Mouse (Mus musculus) A20 (cell line): ENCODE measurements around the gene Smad6.
A peak's percentile ranks its signal among the peaks of the same experiment; 100 is the strongest.

Source experiments
- DNase-seq: peaks from one replicate; pipeline ENCODE4 v3.0.0-alpha.2; 2011; ENCODE audit warnings: low read depth, low spot score

The Smad6 gene

DNA sequence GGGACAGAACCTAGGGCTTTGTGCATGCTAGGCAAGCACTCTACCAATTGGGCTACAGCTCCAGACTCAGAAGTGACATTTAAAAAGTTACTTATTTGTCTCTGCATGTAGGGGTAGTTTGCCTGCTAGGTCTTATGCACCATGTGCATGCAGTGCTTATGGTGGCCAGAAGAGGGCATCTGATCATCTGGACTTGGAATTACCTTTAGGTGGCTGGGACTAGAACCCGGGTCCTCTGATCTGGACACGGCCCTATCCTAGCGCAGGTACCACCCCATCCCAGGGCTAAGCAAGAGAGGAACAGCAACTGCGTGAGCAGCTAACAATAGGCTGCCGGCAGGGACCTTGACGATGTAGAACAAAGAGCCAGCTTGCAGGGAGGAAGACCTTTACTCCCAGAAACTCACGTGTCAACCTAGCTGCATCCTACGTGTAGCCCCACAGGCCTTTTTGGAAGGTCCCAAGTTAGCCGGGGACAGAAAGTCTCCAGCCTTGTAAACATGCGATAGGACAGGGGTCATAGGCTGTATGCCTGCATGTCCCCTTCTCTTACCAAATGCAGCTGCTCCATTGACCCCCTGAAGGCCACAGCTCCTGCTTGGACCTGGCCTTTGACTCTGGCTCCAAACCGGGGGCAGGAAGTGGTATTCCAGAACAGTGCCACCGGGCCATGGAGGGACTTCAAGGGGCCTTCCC is 38.8 kb downstream of the Smad6 start:
- peak; percentile 43 for DNase-seq

DNA sequence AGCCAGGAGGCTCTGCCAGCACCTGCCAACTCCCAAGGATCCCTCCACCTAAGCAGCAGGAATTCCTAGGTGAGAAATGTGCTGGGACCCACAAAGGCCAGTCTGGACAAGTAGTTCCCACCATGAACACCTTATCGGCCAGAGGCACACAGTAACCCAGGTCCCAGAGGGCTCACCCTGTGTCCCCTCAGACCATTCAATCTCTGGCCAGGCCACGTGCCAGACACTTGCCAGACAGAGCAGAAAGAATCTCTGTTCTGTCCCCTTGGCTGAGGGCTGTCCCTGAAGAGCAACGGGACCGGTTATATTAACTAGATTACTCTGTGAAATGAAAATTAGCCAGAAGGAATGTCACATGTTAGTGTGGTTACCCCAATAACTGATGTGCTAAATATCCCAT is 39.9 kb downstream of the Smad6 start:
- no peak for DNase-seq

DNA sequence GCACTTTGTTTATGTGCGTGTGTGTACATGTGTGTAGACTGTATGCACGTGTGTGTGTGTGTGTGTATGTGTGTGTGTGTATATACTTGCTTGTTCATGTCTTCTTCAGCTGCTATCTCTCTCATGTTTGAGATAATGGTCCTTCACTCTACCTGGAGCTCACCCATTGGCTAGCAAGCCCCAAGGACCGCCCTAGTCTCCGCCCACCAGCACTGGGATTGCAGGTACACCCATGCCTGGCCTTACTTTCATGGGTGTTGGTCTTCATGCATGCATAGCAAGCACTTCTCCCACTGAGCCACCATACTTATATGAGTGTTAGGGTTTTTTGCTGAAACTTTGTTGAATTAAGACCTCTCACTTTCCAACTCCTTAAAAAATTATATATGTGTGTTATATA is 40.5 kb downstream of the Smad6 start:
- DNase-seq, result no peak

DNA sequence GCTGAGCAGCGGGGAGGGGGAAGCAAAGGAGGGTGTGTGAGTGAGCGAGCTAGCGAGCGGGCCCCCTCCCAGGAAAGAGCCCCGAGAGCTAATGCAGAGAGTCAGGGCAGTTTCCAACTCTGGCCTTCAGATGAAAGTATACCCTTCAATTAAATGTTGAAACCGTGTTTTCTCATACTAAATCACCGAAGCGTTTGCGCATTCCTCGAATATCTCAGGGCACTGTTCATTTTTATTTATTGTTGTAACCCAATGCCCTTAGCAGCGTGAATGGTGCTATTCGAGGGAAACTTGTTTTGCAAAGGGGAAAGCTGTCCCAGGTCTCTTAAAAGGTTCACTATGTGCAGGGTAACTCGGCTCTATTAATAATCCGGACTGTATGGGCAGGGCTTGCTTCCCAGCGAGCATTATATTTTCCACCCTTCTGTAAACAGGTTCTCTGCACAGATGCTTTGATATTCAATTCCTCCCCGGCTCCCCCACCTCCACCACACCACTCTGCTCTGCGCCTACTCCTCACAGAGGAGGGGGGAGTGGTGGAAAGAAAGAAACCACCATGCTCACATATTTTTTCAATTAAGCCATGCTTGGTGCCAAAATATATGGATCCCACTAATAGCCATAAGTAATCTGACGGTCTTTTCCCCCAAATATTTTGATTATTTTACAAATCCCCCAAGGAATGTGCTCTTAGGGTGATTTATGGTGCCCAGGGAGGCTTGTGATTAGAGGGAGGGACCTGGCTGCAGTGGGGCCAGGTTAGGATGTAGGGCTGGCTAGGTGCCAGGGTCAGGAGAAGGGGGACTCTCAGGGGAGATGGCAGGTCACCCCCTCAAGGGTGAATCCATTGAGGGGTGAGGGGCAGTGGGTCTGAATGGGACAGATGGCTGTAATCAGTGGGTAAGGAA is 41.4 kb downstream of the Smad6 start:
- DNase-seq, result no peak

DNA sequence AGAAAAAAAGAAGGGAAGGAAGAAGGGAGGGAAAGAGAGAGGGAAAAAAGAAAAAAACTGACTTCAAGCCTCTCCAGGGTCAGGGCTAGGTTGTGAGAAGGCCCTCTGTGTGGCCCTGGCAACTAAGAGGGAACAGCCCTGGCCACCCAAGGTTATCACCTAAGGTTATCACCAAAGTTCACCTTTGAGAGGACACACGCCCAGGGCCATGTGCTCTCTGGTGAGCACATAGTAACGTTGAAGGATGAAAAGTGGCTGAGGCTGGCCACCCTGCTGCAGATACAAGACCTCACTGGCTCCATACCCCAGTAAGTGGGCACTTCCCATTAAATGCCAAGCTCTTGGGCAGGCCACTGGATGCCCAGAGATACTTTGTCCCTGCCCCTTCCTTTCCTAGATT is 42.6 kb downstream of the Smad6 start:
- DNase-seq, result no peak

DNA sequence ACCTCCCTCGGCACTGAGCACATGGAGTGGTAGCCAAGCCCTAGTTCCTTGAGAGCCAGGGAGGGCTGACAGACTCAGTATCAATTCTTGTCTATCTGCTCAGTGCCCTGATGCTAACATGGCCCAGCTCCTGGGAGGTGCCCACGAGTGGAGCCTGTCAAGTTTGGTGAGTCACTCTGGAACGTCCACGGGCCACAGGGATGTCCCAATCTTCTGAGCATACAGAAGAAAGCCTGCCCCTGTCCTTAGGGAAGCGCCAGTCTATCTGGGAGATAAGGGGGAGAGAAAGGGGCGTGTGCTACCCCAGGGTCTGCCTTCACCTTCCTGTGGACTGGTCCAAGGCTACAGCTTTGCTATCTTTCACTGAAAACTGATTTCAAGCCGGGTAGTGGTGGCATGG is 43.2 kb downstream of the Smad6 start:
- DNase-seq, result no peak

DNA sequence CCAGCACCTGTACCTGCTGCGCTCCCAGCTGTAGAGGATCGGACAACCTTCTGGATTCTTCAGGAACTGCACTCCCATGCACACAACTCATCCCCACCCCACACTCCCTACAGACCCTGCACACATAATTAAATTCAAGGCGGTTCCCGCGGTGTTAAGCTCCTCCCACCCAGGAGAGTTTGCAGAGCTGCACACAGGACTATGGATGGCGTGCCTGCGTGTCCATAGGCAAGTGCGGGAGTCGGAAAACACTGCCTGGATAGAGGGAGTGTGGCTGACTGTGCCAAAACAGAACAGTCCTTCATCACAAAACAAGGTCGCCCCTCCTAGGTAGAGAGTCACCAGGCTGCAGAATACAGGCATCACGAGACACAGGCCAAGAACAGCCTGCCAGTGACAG is 45.9 kb downstream of the Smad6 start:
- DNase-seq, result no peak

DNA sequence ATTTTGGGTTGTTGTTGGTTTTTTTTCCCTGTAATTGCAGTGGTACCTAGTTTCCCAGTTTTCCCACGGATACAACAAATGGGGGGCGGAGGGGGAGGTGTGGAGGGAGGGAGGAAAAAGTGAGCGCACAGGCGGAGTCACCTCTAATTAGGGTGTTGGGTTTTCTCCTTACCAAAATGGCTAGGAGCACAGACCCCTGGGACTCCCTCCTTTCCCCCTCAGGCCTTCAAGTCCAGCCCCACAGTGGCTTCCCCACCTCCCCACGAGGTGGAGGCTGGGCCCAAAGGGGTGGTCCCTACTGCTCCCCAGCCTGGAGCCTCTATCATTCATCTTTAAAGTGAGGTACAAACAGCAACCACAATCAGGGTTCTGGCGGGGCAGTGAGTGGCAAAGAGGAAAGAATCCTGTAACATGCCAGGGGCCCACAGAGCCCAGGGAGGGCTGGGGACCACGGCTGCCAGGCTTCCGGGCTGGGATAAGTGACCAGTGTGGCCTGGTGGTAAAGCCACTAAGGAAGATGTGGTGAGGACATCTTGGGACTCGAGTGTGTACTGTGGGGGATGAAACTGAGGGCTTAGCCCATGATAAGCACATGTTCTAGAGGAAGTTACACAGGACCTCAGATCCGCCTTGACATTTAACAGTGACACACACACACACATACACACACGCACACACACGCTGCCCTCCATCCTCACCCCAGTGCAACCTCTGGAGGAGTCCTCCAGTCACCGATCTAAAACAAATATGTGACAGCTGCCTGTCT is 47.4 kb downstream of the Smad6 start:
- DNase-seq, result no peak

DNA sequence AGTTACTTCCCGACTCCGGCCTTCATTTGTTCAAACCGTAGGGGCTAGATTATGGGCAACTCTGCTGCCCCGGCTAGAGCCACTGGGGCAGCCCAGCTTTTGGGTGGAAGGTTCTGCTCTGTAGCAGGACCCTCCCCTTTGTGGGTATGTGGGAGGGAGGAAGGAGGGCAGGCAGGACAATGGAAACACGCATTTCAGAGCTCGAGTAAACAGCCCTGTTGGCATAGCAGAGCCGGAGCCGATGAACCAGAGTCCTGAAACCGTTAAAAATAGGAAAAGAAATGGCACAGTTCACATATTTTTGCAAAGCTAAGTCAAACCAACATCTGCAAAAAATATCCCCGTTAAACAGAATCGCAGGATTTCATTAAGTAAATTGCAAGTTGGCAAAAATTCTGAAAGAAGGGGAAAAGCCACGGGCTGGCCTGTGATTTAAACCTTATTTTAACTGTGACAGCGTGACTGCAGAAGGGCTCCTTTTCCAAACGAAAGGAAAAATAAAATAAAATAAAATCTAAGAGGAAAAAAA is 48.1 kb downstream of the Smad6 start:
- no peak for DNase-seq

DNA sequence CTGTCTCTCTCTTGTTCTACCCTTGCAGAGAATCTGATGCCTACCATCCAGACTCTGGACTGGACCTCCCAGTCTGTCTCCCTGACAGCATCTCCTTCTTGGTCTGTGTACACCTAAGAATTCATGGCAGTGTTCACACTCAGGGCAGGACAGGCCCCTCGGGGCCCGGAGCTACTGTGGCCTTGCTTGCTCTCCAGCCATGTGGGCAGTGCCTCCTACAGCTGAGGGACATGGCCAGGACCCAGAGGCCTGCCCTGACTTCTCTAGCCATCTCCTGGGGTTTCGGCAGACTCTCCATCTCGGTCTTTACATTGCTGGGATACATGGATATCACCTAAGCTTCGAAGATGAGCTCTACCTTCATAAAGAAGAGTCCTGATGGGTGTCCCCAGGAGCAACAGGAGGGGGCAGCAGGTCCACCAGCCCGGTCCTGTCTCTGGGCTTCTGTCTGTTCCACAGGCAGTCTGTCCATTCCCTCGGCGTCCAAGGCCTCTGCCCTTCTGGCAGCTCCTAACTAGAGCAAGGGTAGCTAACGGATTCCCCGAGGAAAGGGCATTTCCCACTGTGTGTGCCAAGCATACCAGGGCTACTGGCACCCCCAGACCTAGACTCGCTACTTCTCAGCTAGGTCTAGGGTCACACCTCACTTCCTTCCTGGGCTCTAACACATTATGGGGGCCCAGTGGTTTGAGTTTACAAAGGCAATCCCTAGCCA is 49.1 kb downstream of the Smad6 start:
- no peak for DNase-seq

DNA sequence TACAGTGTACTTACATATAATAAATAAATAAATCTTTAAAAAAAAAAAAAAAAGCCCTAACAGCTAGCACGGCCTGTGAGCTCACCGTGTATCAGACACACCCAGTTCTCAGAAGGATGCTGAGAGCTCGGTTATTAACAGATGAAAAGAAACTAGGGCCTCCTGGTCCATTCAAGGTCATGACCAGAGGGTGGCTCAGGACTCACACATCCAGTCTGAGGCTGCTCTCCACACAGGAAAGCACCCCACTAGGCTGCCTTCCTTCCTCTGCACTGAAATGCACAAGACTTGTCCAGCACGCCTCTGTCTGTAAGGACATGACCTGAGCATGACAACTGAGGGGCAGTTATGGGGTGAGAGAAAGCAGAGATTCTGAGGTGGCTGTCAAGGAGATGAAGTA is 50.3 kb downstream of the Smad6 start:
- no peak for DNase-seq

DNA sequence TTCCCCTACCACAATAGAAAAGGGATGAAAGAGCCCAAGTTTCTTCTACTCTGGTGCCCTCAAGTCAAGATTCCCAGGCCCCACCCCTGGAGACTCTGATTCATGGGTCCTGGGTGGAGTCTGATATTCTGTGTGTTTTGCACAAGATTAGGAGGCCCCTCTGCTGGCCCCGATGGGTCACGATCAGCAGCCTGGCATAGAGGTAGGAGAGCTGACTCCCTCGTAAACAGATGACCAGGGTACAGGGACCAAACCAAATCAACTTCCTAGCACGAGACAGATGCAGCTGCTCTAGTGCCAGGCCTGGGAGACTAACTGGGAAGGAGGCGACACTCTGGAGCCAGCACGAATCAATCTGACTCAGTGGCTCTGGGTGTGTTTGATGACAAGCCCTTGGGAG is 51.0 kb downstream of the Smad6 start:
- DNase-seq, result no peak

DNA sequence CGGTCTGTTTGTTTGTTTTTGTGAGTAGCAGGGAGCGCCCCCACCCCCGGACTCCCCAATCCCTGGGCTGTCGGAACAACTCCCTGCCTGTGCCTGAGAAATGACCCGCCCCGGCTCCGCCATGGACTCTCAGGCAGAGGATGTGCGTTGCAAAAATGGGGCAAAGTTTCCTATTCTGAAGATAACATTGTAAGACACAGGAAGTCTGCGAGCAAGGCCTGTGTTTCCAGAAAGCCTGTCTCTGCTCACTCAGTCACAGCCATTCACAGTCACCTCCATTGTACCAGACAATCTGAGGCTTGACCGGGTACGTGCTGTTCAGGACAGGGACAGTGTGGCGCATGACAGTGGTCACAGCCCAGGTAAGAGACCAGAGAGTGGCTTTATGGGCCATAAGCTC is 51.5 kb downstream of the Smad6 start:
- DNase-seq, result no peak

DNA sequence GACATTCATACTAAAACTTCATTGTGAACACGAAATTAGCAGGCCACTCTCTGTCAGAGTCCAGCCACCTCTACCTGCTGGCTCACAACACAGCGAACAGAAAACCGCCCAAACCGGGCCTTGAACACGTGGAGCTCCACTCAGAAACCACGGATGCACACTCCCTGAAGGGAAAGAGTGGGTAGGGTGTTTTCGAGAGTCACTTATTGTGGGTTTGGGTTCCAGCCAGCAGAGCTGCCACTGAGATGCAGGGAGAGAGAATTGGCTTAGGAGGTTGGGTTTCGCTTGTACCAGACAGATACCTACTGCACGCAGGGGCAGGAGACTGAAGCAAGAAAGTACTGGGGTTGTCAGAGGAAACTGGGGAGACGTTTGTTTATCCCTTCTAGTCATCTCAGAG is 52.4 kb downstream of the Smad6 start:
- no peak for DNase-seq

DNA sequence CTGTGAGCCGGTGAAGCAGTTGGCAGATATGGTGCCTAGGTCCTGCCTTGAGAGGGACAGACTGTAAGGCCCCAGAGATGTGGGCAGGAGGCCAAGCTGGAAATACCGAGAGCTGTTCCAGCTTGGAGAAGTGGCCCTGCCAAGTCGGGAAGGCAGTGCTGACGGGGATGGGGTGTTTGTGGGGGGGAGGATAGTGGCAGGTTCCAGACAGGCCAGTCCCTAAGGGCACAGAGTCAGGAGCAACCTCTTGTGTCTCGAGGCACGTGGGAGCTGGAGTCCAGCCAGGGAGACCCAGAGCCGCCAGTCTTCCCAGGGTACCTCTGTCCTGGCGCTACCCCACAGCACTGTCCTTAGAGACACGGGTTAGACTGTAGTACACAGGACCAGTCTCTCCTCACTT is 53.3 kb downstream of the Smad6 start:
- DNase-seq, result no peak

DNA sequence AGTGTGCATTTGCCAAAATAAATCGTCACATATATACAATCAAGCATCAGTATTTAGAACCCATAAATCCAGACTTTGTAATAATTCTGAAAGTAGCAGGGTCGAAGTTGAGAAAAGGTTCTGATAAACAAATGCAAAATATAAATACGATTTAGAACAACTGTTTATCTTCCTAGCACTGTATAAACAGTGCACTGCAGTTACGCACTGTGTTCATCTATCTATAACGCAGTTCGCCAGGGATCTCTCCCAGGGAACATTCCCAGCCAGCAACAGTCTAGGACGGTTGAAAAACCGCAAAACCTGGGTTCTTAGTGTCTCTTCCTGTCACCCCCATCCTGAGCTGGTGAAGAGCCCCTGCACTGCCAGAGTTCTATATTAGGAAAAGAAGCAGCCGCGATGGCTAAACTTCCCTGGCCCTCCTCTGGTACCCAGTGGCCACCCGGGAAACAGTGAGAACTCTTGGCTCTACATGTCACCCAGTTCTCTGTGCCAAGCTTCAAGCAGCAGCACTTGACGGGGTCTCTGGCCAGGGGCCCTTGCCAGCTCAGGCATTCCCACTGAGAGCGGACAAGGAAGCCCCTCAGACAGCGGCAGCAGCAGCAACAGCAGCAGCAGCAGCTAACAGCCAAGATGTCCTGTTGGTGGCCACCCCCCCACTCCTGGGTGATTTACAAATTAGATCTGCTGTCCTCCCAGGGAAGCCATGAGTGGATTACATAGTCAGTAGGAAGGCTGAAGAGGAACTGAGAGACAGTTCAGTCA is 54.3 kb downstream of the Smad6 start:
- no peak for DNase-seq

DNA sequence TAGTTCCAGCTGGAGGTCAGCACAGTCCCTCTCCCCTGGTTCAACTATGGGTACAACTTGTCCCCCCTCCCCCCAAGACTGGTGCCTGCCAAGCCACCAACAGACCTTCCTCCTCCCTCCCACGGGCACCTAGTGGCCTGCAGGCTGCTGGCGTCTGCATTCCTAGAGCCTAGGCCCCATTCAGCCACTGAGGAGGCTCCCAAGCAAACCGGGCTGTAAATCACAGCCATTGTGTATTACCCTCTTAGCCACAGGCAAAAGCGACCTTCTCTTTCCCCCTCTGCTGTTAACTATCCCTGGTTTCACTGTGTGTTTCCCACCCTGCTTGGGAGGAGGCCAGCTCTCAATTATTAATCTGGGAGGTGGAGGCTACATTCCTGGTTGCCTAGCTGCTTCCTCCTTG is 56.3 kb downstream of the Smad6 start:
- DNase-seq, result no peak

DNA sequence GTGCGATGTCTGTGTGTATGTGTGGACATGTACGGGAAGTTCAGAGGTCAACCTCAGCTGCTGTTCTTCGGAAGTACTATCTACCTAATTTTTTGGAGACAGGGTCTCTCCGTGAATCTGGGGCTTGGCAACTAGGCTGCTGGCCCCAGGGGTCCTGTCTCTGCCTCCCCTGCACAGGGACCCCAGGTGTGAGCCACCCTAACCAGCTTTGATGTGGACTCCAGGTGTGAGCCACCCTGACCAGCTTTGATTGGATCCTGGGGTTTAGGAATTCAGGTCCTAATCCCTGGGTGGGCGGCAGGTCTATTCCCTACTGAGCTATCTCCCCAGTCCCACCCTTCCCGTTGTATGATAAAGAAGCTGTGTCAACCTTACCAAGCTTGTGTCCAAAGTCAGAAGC is 60.0 kb downstream of the Smad6 start:
- DNase-seq, result no peak

DNA sequence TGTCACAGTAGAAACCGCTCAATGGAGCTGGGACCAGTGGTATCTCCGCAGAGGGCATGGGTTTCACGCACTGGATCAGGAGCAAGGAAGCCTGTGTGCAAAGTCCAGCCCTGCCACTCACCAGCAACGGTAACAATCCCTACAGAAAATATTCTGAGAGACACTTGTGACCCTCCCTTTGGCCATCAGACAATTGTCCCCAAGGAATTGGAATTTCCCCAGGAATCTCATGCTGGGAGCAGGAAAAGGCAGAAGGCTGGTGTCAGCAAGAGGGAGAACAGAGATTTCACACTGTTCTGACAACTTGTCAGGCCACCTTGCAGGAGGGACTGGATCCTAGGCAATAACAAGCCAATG is 61.1 kb downstream of the Smad6 start:
- no peak for DNase-seq

DNA sequence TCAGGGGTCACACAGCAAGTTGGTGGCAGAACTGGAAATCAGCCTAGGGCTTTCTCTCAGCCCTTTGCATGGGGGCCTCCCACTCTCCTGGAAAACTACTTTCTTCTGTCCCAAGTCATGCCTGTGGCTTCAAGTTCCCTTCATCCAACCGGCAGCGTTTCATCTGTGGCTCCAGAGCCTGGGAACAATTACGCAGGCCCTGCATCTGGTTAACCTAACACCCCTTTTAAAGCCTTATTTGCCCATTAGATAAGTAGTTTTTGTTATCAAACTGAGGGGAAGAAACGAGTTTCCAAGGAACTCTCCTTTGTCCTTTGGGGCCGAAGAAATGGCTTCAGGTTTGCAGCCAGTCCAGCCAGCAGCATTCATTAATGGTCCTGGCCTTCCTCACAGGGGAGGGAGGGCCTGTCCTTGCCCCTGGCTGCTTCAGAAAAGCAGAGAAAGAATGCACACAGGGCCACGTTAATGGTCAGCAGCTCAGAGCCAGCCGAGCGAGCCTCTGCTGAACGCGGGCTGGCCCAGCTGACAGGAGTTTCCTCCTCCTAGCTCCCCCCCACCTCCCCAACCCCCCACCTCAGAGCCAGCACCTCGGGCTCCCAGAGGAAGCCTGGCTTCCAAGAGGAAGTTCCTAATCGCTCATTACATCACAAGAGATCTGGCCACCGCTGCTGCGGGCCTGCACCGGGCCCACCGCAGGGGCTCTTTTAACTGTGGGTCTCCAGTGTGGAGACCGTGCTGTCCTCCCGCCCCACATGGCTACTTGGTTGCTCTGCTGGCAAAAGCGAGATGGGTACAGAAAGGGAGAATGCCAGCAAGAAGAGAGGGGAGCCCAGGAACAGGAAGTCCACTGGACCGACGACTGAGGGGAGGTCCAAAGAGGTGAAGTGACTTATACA is 61.7 kb downstream of the Smad6 start:
- DNase-seq, result no peak
